Mouse (Mus musculus) layer of hippocampus, adult 9-11 months (tissue): ENCODE data around the gene Nell2.

Source experiments
- DNase-seq: peaks from one replicate; pipeline ENCODE4 v3.0.0; 2022

Gene Nell2

GRCm38 (mm10) chr15:95075356-95075755 is 453.0 kb downstream of the Nell2 start:
- DNase-seq = peak; percentile 74

- no peak for DNase-seq
Observed at GRCm38 (mm10) chr15:95070881-95071280, 457.5 kb downstream of the Nell2 start.

- DNase-seq = peak; percentile 73
Observed at GRCm38 (mm10) chr15:95068799-95069198, 459.6 kb downstream of the Nell2 start.

- no peak for DNase-seq
Observed at GRCm38 (mm10) chr15:95068023-95068422, 460.3 kb downstream of the Nell2 start.

GRCm38 (mm10) chr15:95055081-95055650 is 473.2 kb downstream of the Nell2 start:
- peak; percentile 57 for DNase-seq

- DNase-seq = no peak
Observed at GRCm38 (mm10) chr15:95049171-95049729, 479.1 kb downstream of the Nell2 start.

- DNase-seq = no peak
Observed at GRCm38 (mm10) chr15:95047486-95047885, 480.9 kb downstream of the Nell2 start.

GRCm38 (mm10) chr15:95044011-95044410 is 484.3 kb downstream of the Nell2 start:
- DNase-seq = peak; percentile 58

- no peak for DNase-seq
Observed at GRCm38 (mm10) chr15:95042437-95042836, 485.9 kb downstream of the Nell2 start.

- DNase-seq = no peak
Observed at GRCm38 (mm10) chr15:95029487-95029875, 498.9 kb downstream of the Nell2 start.

- DNase-seq = no peak
Observed at GRCm38 (mm10) chr15:95028862-95029486, 499.4 kb downstream of the Nell2 start.
